Mouse (Mus musculus) ES-Bruce4 (cell line): Measurements from ENCODE around the gene Macrod2.

Experiments
- CTCF ChIP-seq: IDR thresholded peaks from one replicate; pipeline ENCODE4 v1.8.1; 2011; ENCODE audit warnings: low read depth, low read length
- EP300 ChIP-seq: IDR thresholded peaks from 2 replicates; pipeline ENCODE4 v1.6.1; 2011; ENCODE audit warnings: low read depth, low read length; ENCODE audit not compliant: insufficient read depth
- POLR2A ChIP-seq: IDR thresholded peaks from one replicate; pipeline ENCODE4 v1.8.1; 2011; ENCODE audit warnings: low read length; ENCODE audit not compliant: insufficient read depth

- TF ChIP-seq POLR2A (no peak), CTCF (no peak), EP300 (no peak)
These were observed 1559.7 kb downstream of the Macrod2 start for GRCm38 (mm10) chr2:141954795-141955194.
